Mouse (Mus musculus) midbrain, embryonic 12.5 days (tissue): ENCODE results near the gene Ehbp1. TPM values are rescaled to one million over a fixed set of nuclear protein-coding genes. Genes with fewer than 3 reads are reported as not detected.

Experiments
- ATAC-seq: fragments of 200-750 bp; cut with Nextera tagmentation; 2 replicates; pipeline ENCODE4 v1.8.0; 2017; ENCODE audit warnings: low read depth, moderate TSS enrichment, moderate library complexity; ENCODE audit not compliant: low FRiP score
- H3K27ac ChIP-seq: fragments of 300-500 bp; sonication (generic); replicated peaks from 2 replicates; pipeline ENCODE4 v1.5.1; 2016; ENCODE audit warnings: mild to moderate bottlenecking
- H3K27me3 ChIP-seq: fragments of 300-500 bp; sonication (generic); 2 replicates; pipeline ENCODE4 v1.6.1; 2016; ENCODE audit warnings: mild to moderate bottlenecking
- H3K36me3 ChIP-seq: fragments of 300-500 bp; sonication (generic); 2 replicates; pipeline ENCODE4 v1.6.1; 2016
- H3K4me1 ChIP-seq: fragments of 300-500 bp; sonication (generic); 2 replicates; pipeline ENCODE4 v1.6.1; 2016
- H3K4me2 ChIP-seq: fragments of 300-500 bp; sonication (generic); replicated peaks from 2 replicates; pipeline ENCODE4 v1.6.1; 2016; ENCODE audit warnings: mild to moderate bottlenecking, moderate library complexity
- H3K4me3 ChIP-seq: fragments of 300-500 bp; sonication (generic); 2 replicates; pipeline ENCODE4 v1.5.1; 2016; ENCODE audit warnings: mild to moderate bottlenecking
- H3K9ac ChIP-seq: fragments of 300-500 bp; sonication (generic); replicated peaks from 2 replicates; pipeline ENCODE4 v1.6.1; 2016; ENCODE audit warnings: mild to moderate bottlenecking, moderate library complexity
- H3K9me3 ChIP-seq: fragments of 300-500 bp; sonication (generic); 2 replicates; pipeline ENCODE4 v1.6.1; 2016; ENCODE audit warnings: mild to moderate bottlenecking
- WGBS: fragments of 180-500 bp; shearing (Covaris S2); methylation state at CpG from one replicate; pipeline ENCODE4 v1.1.7; 2016; 5-methylcytosine and 5-hydroxymethylcytosine counted together
- polyA plus RNA-seq: library from polyadenylated mRNA; unstranded; fragments of >200 nt; fragmentation: Nextera tagmentation; extraction: Ambion mirVana; gene quantifications from 2 replicates; pipeline ENCODE4 v1.2.1, GENCODE M21; 2016

Ehbp1 gene
- polyA plus RNA-seq, 1 experiment from 2014 or later, result 20.7 TPM

DNA sequence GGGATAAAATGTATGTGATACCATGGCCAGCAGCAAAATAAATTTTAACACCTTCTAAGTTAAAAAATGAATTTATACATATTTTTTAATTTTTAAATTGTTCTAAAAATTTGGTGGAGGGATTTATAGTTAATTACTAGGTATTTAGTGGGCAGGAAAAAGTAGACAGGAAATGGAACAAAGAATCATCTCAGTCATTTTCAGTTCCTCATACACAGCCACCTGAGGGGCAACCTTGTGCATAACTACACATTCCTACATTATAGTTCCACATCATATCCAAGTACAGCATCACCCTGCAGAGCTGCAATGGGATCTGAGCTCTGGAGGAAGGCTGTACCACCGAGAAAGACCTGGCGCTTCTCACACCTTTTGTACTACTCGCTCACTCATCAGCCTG is 373.2 kb downstream of the Ehbp1 start:
- H3K9me3 ChIP-seq, result no peaks in the 10 kb centered on the region
- 100% methylated on average over 3 of the region's 3 CpGs for WGBS

More for the DNA sequence above, 373.2 kb downstream of the Ehbp1 start:
- ATAC-seq, result no peak
- Histone ChIP-seq H3K27ac (no peak overlapping the region), H3K4me1 (no peaks in the 10 kb centered on the region), H3K4me2 (no peak overlapping the region), H3K27me3 (no peaks in the 10 kb centered on the region), H3K36me3 (no peaks in the 10 kb centered on the region), H3K4me3 (no peak overlapping the region), H3K9ac (no peak overlapping the region)

Other genes starting within 250 kb of the Ehbp1 start
- gene Tmem17, start 169.8 kb upstream of the Ehbp1 start, polyA plus RNA-seq, result 15.1 and 16.0 TPM in 2 replicates